Mouse (Mus musculus) MEL (cell line): ENCODE data around the gene Necab2. TPM values are rescaled to one million over a fixed set of nuclear protein-coding genes. Genes with fewer than 3 reads are reported as not detected.

Source experiments
- DNase-seq: peaks from one replicate; pipeline ENCODE4 v3.0.0; 2011; ENCODE audit warnings: low read depth, low spot score
- H3K27ac ChIP-seq: 2 replicates; pipeline ENCODE4 v1.5.1; 2012; ENCODE audit warnings: low read depth, mild to moderate bottlenecking, control low read depth, low read length, moderate library complexity; ENCODE audit not compliant: control insufficient read depth
- H3K27me3 ChIP-seq, 2 experiments: fragments of 150-350 bp in 1 of 2; sonication (generic) in 1 of 2; 2 replicates each; pipeline ENCODE4 v1.6.1; 2012; ENCODE audit warnings: low read length in 2 of 2, mild to moderate bottlenecking in 2 of 2, improper control_type of control experiment in 1 of 2, moderate library complexity in 1 of 2; ENCODE audit not compliant: insufficient read depth in 2 of 2, control insufficient read depth in 1 of 2
- H3K36me3 ChIP-seq, 2 experiments: 2 replicates each; pipeline ENCODE4 v1.6.1; 2012 to 2014; ENCODE audit warnings: low read length in 2 of 2, improper control_type of control experiment in 1 of 2, inconsistent platforms in 1 of 2, mild to moderate bottlenecking in 1 of 2; ENCODE audit not compliant: insufficient read depth in 2 of 2, control insufficient read depth in 1 of 2
- H3K4me1 ChIP-seq, 2 experiments: fragments of 150-350 bp in 1 of 2; sonication (generic) in 1 of 2; 2 replicates each; pipeline ENCODE4 v1.6.1; 2012; ENCODE audit warnings: low read length in 2 of 2, improper control_type of control experiment in 1 of 2, mild to moderate bottlenecking in 1 of 2; ENCODE audit not compliant: insufficient read depth in 2 of 2, control insufficient read depth in 1 of 2
- H3K4me3 ChIP-seq, 2 experiments: fragments of 150-350 bp in 1 of 2; sonication (generic) in 1 of 2; 2 replicates each; pipeline ENCODE4 v1.5.1; 2012; ENCODE audit warnings: low read depth in 2 of 2, low read length in 2 of 2, mild to moderate bottlenecking in 2 of 2, moderate library complexity in 2 of 2, control low read depth in 1 of 2, improper control_type of control experiment in 1 of 2; ENCODE audit not compliant: control insufficient read depth in 1 of 2, insufficient read depth in 1 of 2
- H3K79me2 ChIP-seq: 2 replicates; pipeline ENCODE4 v1.6.1; 2012; ENCODE audit warnings: mild to moderate bottlenecking, low read length, moderate library complexity; ENCODE audit not compliant: control insufficient read depth, poor library complexity, insufficient read depth
- H3K9ac ChIP-seq: 2 replicates; pipeline ENCODE4 v1.6.1; 2012; ENCODE audit warnings: low read depth, mild to moderate bottlenecking, control low read depth, low read length, moderate library complexity; ENCODE audit not compliant: control insufficient read depth, poor library complexity, severe bottlenecking
- H3K9me3 ChIP-seq: fragments of 150-350 bp; sonication (generic); replicated peaks from 2 replicates; pipeline ENCODE4 v1.6.1; 2012; ENCODE audit warnings: mild to moderate bottlenecking, low read length, improper control_type of control experiment, moderate library complexity; ENCODE audit not compliant: insufficient read depth
- ELF1 ChIP-seq: IDR thresholded peaks from 2 replicates; pipeline ENCODE4 v1.6.1; 2014; ENCODE audit warnings: low read depth, mild to moderate bottlenecking, inconsistent platforms, low read length, improper control_type of control experiment, moderate library complexity
- KAT2A ChIP-seq: conservative IDR thresholded peaks from 2 replicates; pipeline ENCODE4 v1.6.1; 2012; ENCODE audit warnings: low read depth, low read length, improper control_type of control experiment, inconsistent platforms
- MAZ ChIP-seq: IDR thresholded peaks from 2 replicates; pipeline ENCODE4 v1.6.1; 2012; ENCODE audit warnings: low read depth, mild to moderate bottlenecking, inconsistent platforms, low read length, improper control_type of control experiment
- MXI1 ChIP-seq: IDR thresholded peaks from 2 replicates; pipeline ENCODE4 v1.6.1; 2011; ENCODE audit warnings: mild to moderate bottlenecking, low read depth, low read length, improper control_type of control experiment
- NELFE ChIP-seq: IDR thresholded peaks from 2 replicates; pipeline ENCODE4 v1.6.1; 2011; ENCODE audit warnings: low read depth, low read length, improper control_type of control experiment
- SIN3A ChIP-seq: IDR thresholded peaks from 2 replicates; pipeline ENCODE4 v1.6.1; 2012; ENCODE audit warnings: low read length, improper control_type of control experiment, inconsistent platforms
- SMC3 ChIP-seq: IDR thresholded peaks from 2 replicates; pipeline ENCODE4 v1.6.1; 2011; ENCODE audit warnings: low read depth, low read length, improper control_type of control experiment
- TCF12 ChIP-seq: IDR thresholded peaks from 2 replicates; pipeline ENCODE4 v1.6.1; 2014; ENCODE audit warnings: low read depth, mild to moderate bottlenecking, inconsistent platforms, low read length, improper control_type of control experiment, moderate library complexity
- ZNF384 ChIP-seq: IDR thresholded peaks from 2 replicates; pipeline ENCODE4 v1.6.1; 2012; ENCODE audit warnings: low read depth, mild to moderate bottlenecking, inconsistent platforms, low read length, improper control_type of control experiment
- polyA plus RNA-seq, 2 experiments: library from polyadenylated mRNA; stranded (reverse) in 1 of 2; unstranded in 1 of 2; fragments of >175 nt in 1 of 2; fragments of >200 nt in 1 of 2; gene quantifications; 2 replicates each; pipeline versions ENCODE4 v1.2.1 to v1.2.4; 2012; ENCODE audit warnings: low replicate concordance in 2 of 2, low read depth in 1 of 2; ENCODE audit not compliant: insufficient read length in 2 of 2, insufficient read depth in 1 of 2, missing spikeins in 1 of 2
- total RNA-seq: library from RNA; depleted of rRNA; stranded (reverse); fragments of 300-350 nt; gene quantifications from 2 replicates; pipeline ENCODE4 v1.2.3, GENCODE M21; 2012

The Necab2 gene
- total and polyA plus RNA-seq, 3 experiments: 0.06 TPM; not detected in 2

DNA sequence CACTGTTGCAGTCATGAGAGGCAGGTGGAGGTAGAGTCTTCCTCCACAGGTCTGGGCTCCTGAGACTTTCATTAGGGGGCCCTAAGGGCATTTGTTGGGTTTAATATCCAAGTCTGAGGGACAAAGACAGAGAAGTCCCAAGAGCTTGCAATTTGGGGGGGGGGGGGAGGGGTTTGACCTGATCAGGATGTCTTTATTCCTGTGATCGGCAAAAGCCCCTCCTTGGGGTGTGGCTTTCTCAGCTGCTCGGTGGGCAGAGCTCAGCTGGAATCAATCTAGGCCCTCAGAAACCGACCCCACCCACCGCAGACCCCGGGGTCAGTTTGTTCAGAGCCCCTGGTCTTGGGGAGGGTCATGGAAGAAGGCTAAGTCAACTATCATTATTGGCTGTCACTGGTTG lies 55.1 kb downstream of the Necab2 start, which contains the start of gene Slc38a8:
Slc38a8 (minus strand) TSS at position 101 of the 400 bp plus-strand sequence.
- no peaks in the 10 kb centered on the region for H3K9me3 ChIP-seq
- H3K27ac ChIP-seq: no peak within 1 kb of the TSS
- DNase-seq: no peak
- no peaks in the 10 kb centered on the region for H3K27me3 ChIP-seq
- no peaks in the 10 kb centered on the region for H3K36me3 ChIP-seq
- H3K4me1 ChIP-seq: peaks cover 0 to 7% of the 10 kb centered on the region in 2 experiments; a peak in 2 of 4 replicates
- TF ChIP-seq MAZ: no peak
- TF ChIP-seq TCF12: no peak
- TF ChIP-seq, all 39 proteins: peak for 0
- no peak within 1 kb of the TSS for H3K9ac ChIP-seq
- H3K4me3 ChIP-seq: no peak within 1 kb of the TSS
- no peaks in the 10 kb centered on the region for H3K79me2 ChIP-seq

DNA sequence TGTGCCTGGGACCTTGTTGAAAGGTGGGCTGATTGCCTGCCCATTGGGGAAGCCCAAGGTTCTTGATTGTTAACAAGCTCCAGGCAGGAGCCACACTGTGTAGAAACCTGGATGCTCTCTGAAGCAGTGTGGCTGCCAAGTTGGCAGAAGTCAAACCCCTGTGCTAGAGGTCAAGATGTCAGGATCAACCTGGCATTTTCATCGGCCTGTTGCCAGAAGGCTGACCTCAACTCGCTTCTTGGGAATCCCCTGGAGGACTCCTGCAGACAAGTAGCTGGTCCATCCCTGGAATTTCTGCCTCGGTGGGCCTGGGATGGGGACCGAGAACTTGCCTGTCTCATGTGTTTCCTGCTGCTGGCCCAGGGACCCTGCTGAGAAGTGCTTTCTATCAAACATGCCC lies 55.6 kb downstream of the Necab2 start:
- no peak for DNase-seq
- Histone ChIP-seq H3K27me3 (no peaks in the 10 kb centered on the region), H3K9me3 (no peaks in the 10 kb centered on the region), H3K36me3 (no peaks in the 10 kb centered on the region), H3K9ac (no peak overlapping the region), H3K4me1 (peaks cover 0 to 7% of the 10 kb centered on the region in 2 experiments; a peak in 2 of 4 replicates), H3K27ac (no peak overlapping the region), H3K79me2 (no peaks in the 10 kb centered on the region), H3K4me3 (no peak overlapping the region)
- no peak for TF ChIP-seq ZNF384
- TF ChIP-seq SIN3A: no peak
- no peak for TF ChIP-seq ELF1
- no peak for TF ChIP-seq NELFE

DNA sequence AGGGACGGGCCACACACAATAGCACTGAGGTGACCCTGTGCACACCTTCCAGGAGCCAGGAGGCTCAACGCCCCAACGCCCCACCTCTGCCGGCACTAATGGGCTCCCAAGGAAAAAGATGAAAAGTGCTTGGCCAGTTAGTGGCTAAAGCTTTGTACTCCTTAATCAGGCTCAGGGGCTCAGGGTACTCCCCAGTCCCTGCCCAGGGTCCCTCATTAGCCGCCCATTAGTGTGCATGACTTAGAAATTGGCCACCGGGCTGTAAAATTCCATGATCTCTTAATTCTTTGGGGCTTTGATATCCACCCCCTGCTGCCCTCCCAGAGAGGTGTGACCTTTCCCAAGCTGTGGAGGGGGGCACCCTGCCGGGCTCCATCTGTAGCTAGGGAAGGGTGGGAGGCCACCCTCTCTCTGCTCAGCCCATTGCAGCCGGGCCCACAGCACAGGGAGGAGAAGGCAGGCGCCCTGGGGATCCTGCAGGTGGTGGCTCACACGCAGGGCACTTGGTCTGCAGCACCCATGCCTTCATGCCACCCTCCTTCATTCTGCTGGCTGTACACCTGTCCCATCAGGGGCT lies 56.8 kb downstream of the Necab2 start:
- no peak for DNase-seq
- H3K27ac ChIP-seq: no peak overlapping the region
- no peak overlapping the region for H3K9ac ChIP-seq
- H3K4me1 ChIP-seq: peaks cover 0 to 7% of the 10 kb centered on the region in 2 experiments; a peak in 2 of 4 replicates
- no peaks in the 10 kb centered on the region for H3K27me3 ChIP-seq
- no peak overlapping the region for H3K4me3 ChIP-seq
- H3K9me3 ChIP-seq: no peaks in the 10 kb centered on the region
- TF ChIP-seq MXI1: no peak
- no peak for TF ChIP-seq MAZ
- TF ChIP-seq KAT2A: no peak
- no peak for TF ChIP-seq SMC3
- H3K36me3 ChIP-seq: peaks cover 0 to 2% of the 10 kb centered on the region in 2 experiments; a peak in 2 of 4 replicates
- no peaks in the 10 kb centered on the region for H3K79me2 ChIP-seq
